Mouse (Mus musculus) ovary, postnatal 36 days (tissue): Measurements from ENCODE around the gene Zfp36l3.
"Not testable (repeated sequence)": the region's sequence is repeated elsewhere in the genome, so short reads cannot be mapped to it uniquely, and the experiment has no call there.

Source experiments
- DNase-seq: peaks from one replicate; pipeline ENCODE4 v3.0.0; 2022; ENCODE audit warnings: low spot score, mixed read lengths

Zfp36l3 gene

DNA sequence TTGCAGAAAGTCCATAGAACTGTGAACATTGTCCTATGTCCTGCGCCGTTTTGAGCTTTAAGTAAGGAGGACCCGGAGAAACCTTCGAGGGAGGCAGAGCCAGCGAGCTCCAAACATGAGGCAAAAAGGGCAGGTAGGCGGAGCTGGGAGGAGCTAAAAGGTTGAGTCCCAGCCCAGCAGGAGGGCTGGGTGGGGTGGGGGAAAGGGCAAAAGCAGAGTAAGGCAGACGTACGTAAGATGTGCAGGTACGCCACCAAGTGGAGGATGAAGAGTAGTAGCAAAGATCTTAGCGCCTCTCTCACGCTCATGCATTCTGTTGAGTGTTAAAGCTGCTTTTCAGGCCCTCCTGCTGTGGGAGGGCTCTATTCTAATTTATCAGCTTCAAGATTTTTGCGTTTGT is at the start of gene Zfp36l3:
Zfp36l3 (minus strand) TSS at position 119 of the 400 bp plus-strand sequence.
- no peak for DNase-seq

DNA sequence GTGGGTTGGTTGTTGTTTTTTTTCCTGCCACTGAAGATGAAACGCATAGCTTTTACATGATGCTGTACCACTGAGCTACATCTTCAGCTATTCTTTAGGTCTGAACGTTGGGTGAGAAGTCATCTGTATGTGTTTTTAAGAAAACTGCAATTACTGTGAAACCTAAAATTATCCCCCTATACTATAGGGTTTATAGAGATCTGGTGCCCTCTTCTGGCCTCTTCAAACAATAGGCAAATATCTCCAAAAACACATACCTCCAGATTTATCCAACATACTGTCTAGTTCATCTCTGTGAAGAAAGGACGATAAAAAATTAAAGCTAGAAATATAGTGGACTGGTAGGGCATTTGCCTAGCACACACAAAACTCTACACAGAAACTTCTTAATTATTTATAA is 22.9 kb upstream of the Zfp36l3 start:
- DNase-seq = no peak

DNA sequence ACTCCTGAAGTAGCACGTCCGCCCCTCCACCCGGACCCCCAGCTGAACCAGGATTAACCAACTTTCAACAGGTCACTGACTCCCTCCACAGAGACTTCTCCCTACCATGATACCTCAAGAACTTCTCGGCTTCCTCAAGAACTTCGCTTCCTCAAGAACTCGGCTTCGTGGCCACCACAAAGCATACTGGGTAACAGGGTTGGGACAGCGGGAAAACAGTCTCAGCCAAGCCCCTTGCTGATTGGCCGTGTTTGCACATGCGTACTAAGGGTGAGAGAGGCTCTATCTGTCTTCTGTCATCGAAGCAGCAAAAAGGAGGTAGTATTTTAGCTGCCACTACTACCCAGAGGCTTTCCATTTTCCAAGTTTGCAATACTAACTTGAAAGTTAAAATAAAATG is 21.3 kb upstream of the Zfp36l3 start, which contains the start of gene Xlr:
Xlr (minus strand) TSS at position 188 of the 400 bp plus-strand sequence.
- not testable (repeated sequence) for DNase-seq

DNA sequence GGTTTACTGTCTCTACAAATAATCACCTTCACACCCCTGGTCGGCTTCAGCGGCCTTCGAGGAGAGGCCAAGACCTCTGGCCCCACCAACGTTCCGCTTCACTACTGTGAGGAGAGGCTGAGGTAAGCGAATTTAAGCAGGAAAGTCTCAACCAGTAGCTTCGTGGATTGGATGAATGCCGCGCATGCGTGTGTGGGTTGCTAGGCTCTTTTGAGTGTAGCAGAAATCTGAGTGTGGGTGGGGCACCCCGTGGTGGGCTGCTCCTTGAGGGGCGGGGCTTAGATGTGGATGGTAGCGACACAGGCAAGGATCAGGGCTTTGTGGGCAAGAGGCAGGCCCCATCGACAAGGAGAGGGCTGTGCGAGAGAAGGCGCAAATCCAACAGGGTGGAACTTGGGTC is 18.5 kb downstream of the Zfp36l3 start, which contains the start of gene 1700013H16Rik:
1700013H16Rik (minus strand) TSS at position 96 of the 400 bp plus-strand sequence.
- no peak for DNase-seq

GRCm38 (mm10) chrX:53752851-53753250 is 23.3 kb downstream of the Zfp36l3 start:
- DNase-seq = no peak

- no peak for DNase-seq
Observed at GRCm38 (mm10) chrX:53728967-53729366, 47.2 kb downstream of the Zfp36l3 start.

- DNase-seq = no peak
Observed at GRCm38 (mm10) chrX:53724596-53724995, 51.6 kb downstream of the Zfp36l3 start, which contains the start of gene 4930502E18Rik. Gene 4930502E18Rik, plus strand, starts transcription at chrX:53724826.
